Mouse (Mus musculus): ENCODE measurements at regions not wholly inside any gene's neighbourhood (a gene's known extent, or its start where the extent isn't known, plus 50 kb on each side); places are given as distances from the start of the nearest gene placed in this dataset.

DNA sequence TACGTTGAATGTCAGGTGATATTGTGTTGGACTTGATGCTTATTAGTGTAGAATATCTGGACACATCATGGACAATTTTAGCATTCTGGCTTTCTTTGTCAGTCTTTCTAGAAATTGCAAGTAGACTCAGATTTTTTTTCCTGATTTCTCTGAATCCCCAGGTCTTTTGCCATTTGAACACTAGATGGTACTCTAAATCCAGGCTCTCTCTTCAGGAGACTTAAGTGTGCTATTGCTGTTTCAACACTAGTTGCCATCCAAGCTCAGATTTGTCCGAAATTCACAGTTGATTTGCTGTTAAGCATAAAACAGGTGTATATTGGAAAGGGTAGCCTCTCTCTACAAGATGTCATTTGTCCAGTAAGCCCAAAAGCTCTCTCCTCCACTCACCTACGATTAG, 451.5 kb downstream of the Lmo7 start:
- no peak for TF ChIP-seq CTCF (IDR thresholded peaks at IDR 0.05; ENCODE audit: low read depth)
- TF ChIP-seq EP300 (IDR thresholded peaks at IDR 0.05; ENCODE audit: low read depth): no peak
